Mouse (Mus musculus): ENCODE results near the gene Fam83d.
A peak's percentile ranks its signal among the peaks of the same experiment; 100 is the strongest.

The Fam83d gene

GRCm38 (mm10) chr2:158746164-158746563, 21.7 kb upstream of the Fam83d start:
- no peak for DNase-seq

- DNase-seq = no peak
Observed at GRCm38 (mm10) chr2:158749366-158749765, 18.5 kb upstream of the Fam83d start.

- DNase-seq = no peak
Observed at GRCm38 (mm10) chr2:158760231-158760630, 7.7 kb upstream of the Fam83d start.

GRCm38 (mm10) chr2:158762339-158762738, 5.6 kb upstream of the Fam83d start:
- no peak for DNase-seq

- no peak for DNase-seq
Observed at GRCm38 (mm10) chr2:158768350-158768749, 457 bp downstream of the Fam83d start.

GRCm38 (mm10) chr2:158768771-158769170, 878 bp downstream of the Fam83d start:
- no peak for DNase-seq

GRCm38 (mm10) chr2:158770126-158770757, 2.3 kb downstream of the Fam83d start:
- DNase-seq = no peak

- DNase-seq = no peak
Observed at GRCm38 (mm10) chr2:158771066-158771763, 3.3 kb downstream of the Fam83d start.

GRCm38 (mm10) chr2:158772808-158773207, 4.9 kb downstream of the Fam83d start:
- no peak for DNase-seq

- DNase-seq = no peak
Observed at GRCm38 (mm10) chr2:158774886-158775285, 7.0 kb downstream of the Fam83d start.

GRCm38 (mm10) chr2:158776716-158777115, 8.8 kb downstream of the Fam83d start:
- no peak for DNase-seq

GRCm38 (mm10) chr2:158777490-158777889, 9.6 kb downstream of the Fam83d start:
- DNase-seq = no peak

GRCm38 (mm10) chr2:158778349-158778748, 10.5 kb downstream of the Fam83d start:
- DNase-seq = no peak

GRCm38 (mm10) chr2:158781126-158781525, 13.2 kb downstream of the Fam83d start:
- DNase-seq = no peak

GRCm38 (mm10) chr2:158786927-158787795, 19.3 kb downstream of the Fam83d start:
- no peak for DNase-seq

- DNase-seq = peak; percentile 92
Observed at GRCm38 (mm10) chr2:158794494-158795004, 26.7 kb downstream of the Fam83d start, which contains the start of gene Dhx35. Gene Dhx35 (plus strand): TSS chr2:158794807.

- DNase-seq = no peak
Observed at GRCm38 (mm10) chr2:158795043-158795442, 27.1 kb downstream of the Fam83d start.

- peak; percentile 17 for DNase-seq
Observed at GRCm38 (mm10) chr2:158795875-158796274, 28.0 kb downstream of the Fam83d start.

GRCm38 (mm10) chr2:158799328-158799727, 31.4 kb downstream of the Fam83d start:
- no peak for DNase-seq

- DNase-seq = no peak
Observed at GRCm38 (mm10) chr2:158800788-158801187, 32.9 kb downstream of the Fam83d start.

GRCm38 (mm10) chr2:158803575-158803974, 35.7 kb downstream of the Fam83d start:
- no peak for DNase-seq

GRCm38 (mm10) chr2:158815686-158816085, 47.8 kb downstream of the Fam83d start:
- no peak for DNase-seq

- DNase-seq = no peak
Observed at GRCm38 (mm10) chr2:158816239-158816638, 48.3 kb downstream of the Fam83d start.
